Mouse (Mus musculus) heart, adult 9 months (tissue): ENCODE results near the gene Gm14444.
"Not testable (repeated sequence)": the region's sequence is repeated elsewhere in the genome, so short reads cannot be mapped to it uniquely, and the experiment has no call there.

Experiments used
- DNase-seq, 2 experiments: peaks; one replicate each; pipeline ENCODE4 v3.0.0; 2022; ENCODE audit warnings: low spot score in 2 of 2

Gene Gm14444

GRCm38 (mm10) chr2:175010022-175010421, at the start of gene Gm14444:
Gm14444 (plus strand) TSS chr2:175010241.
- not testable (repeated sequence) for DNase-seq

GRCm38 (mm10) chr2:174965466-174965865, 44.6 kb upstream of the Gm14444 start:
- DNase-seq, result peak; percentile 21 to 60

GRCm38 (mm10) chr2:175044268-175044667, 34.2 kb downstream of the Gm14444 start:
- DNase-seq, result not testable (repeated sequence)

- not testable (repeated sequence) for DNase-seq
Measured at GRCm38 (mm10) chr2:175067681-175068261, 57.7 kb downstream of the Gm14444 start, which contains the start of gene Gm14393. Gm14393 (minus strand) TSS chr2:175067781.
